Mouse (Mus musculus) spleen, postnatal 4 days (tissue): ENCODE results near the gene Oas3.
A peak's percentile ranks its signal among the peaks of the same experiment; 100 is the strongest.

Experiments
- DNase-seq, 2 experiments: peaks; one replicate each; pipeline ENCODE4 v3.0.0; 2022; ENCODE audit warnings: low spot score in 2 of 2

The Oas3 gene

GRCm38 (mm10) chr5:120754215-120754614 is 23.2 kb downstream of the Oas3 start:
- no peak for DNase-seq

- no peak for DNase-seq
These were observed 24.7 kb downstream of the Oas3 start for GRCm38 (mm10) chr5:120752786-120753185.

GRCm38 (mm10) chr5:120751206-120751605 is 26.3 kb downstream of the Oas3 start:
- no peak for DNase-seq

- no peak for DNase-seq
These were observed 27.8 kb downstream of the Oas3 start, which contains the start of gene Oas2 for GRCm38 (mm10) chr5:120749688-120750087. Gene Oas2 (minus strand): TSS chr5:120749853.

GRCm38 (mm10) chr5:120746451-120746850 is 31.0 kb downstream of the Oas3 start:
- no peak for DNase-seq

- DNase-seq = peak; percentile 46 to 77
These were observed 35.3 kb downstream of the Oas3 start for GRCm38 (mm10) chr5:120742125-120742524.

- DNase-seq = no peak
These were observed 43.0 kb downstream of the Oas3 start for GRCm38 (mm10) chr5:120734380-120734990.

GRCm38 (mm10) chr5:120733696-120734095 is 43.8 kb downstream of the Oas3 start:
- no peak for DNase-seq

- no peak for DNase-seq
These were observed 44.7 kb downstream of the Oas3 start for GRCm38 (mm10) chr5:120732740-120733139.

GRCm38 (mm10) chr5:120729319-120729718 is 48.1 kb downstream of the Oas3 start:
- DNase-seq = no peak

GRCm38 (mm10) chr5:120725811-120726455 is 51.5 kb downstream of the Oas3 start:
- no peak for DNase-seq

GRCm38 (mm10) chr5:120721005-120721404 is 56.5 kb downstream of the Oas3 start:
- DNase-seq = no peak

GRCm38 (mm10) chr5:120718600-120719378 is 58.7 kb downstream of the Oas3 start:
- no peak for DNase-seq

GRCm38 (mm10) chr5:120717136-120717535 is 60.3 kb downstream of the Oas3 start:
- no peak for DNase-seq

GRCm38 (mm10) chr5:120714314-120714713 is 63.1 kb downstream of the Oas3 start:
- DNase-seq = peak; percentile 74 to 92

GRCm38 (mm10) chr5:120712721-120713120 is 64.7 kb downstream of the Oas3 start:
- DNase-seq = peak in 1 of 2 experiments; percentile 53

GRCm38 (mm10) chr5:120711827-120712226 is 65.6 kb downstream of the Oas3 start, which contains the start of gene Dtx1:
Gene Dtx1 (minus strand): TSS chr5:120711927.
- DNase-seq = no peak

- DNase-seq = peak; percentile 44 to 75
These were observed 66.0 kb downstream of the Oas3 start for GRCm38 (mm10) chr5:120711416-120711815.

- no peak for DNase-seq
These were observed 66.6 kb downstream of the Oas3 start for GRCm38 (mm10) chr5:120710826-120711248.

- no peak for DNase-seq
These were observed 67.2 kb downstream of the Oas3 start for GRCm38 (mm10) chr5:120710161-120710825.

- no peak for DNase-seq
These were observed 70.5 kb downstream of the Oas3 start for GRCm38 (mm10) chr5:120706976-120707375.

- DNase-seq = no peak
These were observed 70.9 kb downstream of the Oas3 start for GRCm38 (mm10) chr5:120706541-120706940.
